Mouse (Mus musculus): ENCODE results near the gene Ch25h.

- TF ChIP-seq CTCF (IDR thresholded peaks at IDR 0.05; ENCODE audit: insufficient read depth, low read length): 0 out of 2 replicates have a peak, but pooled peaks have one; percentile 29
- TF ChIP-seq POLR2A (IDR thresholded peaks at IDR 0.05; ENCODE audit: borderline replicate concordance, extremely low read depth, low read depth, low read length): no peak
Measured at GRCm38 (mm10) chr19:34483547-34483946, 8.6 kb upstream of the Ch25h start.
